7 mouse cellular contexts compared by ENCODE assay signal in the genomic region with DNA sequence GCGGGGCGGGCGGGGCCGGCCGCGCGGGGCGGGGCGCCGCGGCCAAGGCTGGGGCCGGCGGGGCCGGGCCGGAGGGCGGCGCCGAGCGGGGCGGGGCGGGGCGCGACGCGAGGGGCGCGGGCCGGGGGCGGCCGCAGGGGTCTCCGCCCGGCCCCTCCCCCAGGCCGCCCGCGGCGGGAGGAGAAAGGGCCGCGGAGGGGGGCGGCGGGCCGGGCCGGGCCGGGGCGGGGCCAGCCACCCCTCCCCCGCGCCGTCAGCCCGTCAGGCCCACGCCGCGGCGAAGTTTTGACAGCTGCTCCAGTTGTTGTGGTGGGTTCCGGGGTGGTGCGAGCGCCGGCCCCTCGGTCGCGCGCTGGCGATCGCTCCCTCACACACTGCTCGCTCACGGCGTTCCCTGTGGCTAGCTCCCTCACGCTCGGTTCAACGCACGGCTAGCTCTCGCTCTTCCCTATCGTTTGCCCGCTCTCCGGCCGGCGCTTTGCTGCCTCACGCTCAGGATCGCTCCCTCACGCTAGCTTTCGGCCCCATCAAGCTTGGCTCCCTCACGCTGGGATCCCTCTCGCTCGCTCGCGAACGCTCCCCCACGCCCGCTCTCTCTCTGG. TPM values are rescaled to one million over a fixed set of nuclear protein-coding genes. Genes with fewer than 3 reads are reported as not detected.
DNase-seq lines count a peak whose midpoint lies in the region; ATAC-seq and TF ChIP-seq lines count a peak whose summit lies in the region.

No protein-coding gene starts in this region.

- H3K27me3 ChIP-seq in ES-Bruce4 (ENCODE audit: control insufficient read depth, insufficient read depth, low read length, poor library complexity, severe bottlenecking) = no peaks in the 10 kb centered on the region
- H3K27me3 ChIP-seq in limb, embryonic 10.5 days (ENCODE audit: low read depth, poor library complexity, severe bottlenecking) = 0 out of 2 replicates have a peak, but pooled peaks cover 6% of the 10 kb centered on the region
- peaks cover 12% of the 10 kb centered on the region for H3K27me3 ChIP-seq in midbrain, embryonic 10.5 days (ENCODE audit: low read depth, poor library complexity, severe bottlenecking)
- H3K27me3 ChIP-seq in stomach, embryonic 15.5 days (replicated peaks) = no peaks in the 10 kb centered on the region

- intact Hi-C loops in heart, postnatal 25 days (cut with DNase I) = loop anchor here (5.0 to 10.0 kb wide), 2 partner anchors 62 to 654 kb away; a partner anchor contains a TSS

- H3K9me3 ChIP-seq in ES-Bruce4 (replicated peaks; ENCODE audit: control insufficient read depth, insufficient read depth, low read length, poor library complexity, severe bottlenecking) = no peaks in the 10 kb centered on the region
- no peaks in the 10 kb centered on the region for H3K9me3 ChIP-seq in limb, embryonic 10.5 days (replicated peaks)
- no peaks in the 10 kb centered on the region for H3K9me3 ChIP-seq in midbrain, embryonic 10.5 days (replicated peaks)
- no peaks in the 10 kb centered on the region for H3K9me3 ChIP-seq in stomach, embryonic 15.5 days

- DNase-seq in adipocyte (ENCODE audit: low spot score) = peak; percentile 81
- DNase-seq in heart, postnatal 25 days (ENCODE audit: low spot score) = peak; percentile 71
- peak; percentile 83 for DNase-seq in limb, embryonic 10.5 days (ENCODE audit: low spot score)
- DNase-seq in midbrain, embryonic 10.5 days (ENCODE audit: low spot score) = peak; percentile 82

- H3K4me3 ChIP-seq in ES-Bruce4 (ENCODE audit: low read depth, low read length) = peak overlapping the region; percentile 88
- peak overlapping the region; percentile 85 for H3K4me3 ChIP-seq in limb, embryonic 10.5 days
- H3K4me3 ChIP-seq in midbrain, embryonic 10.5 days = peak overlapping the region; percentile 79
- peak overlapping the region; percentile 94 for H3K4me3 ChIP-seq in stomach, embryonic 15.5 days (replicated peaks)

- H3K4me1 ChIP-seq in ES-Bruce4 (ENCODE audit: control insufficient read depth, insufficient read depth, low read length) = no peaks in the 10 kb centered on the region
- H3K4me1 ChIP-seq in limb, embryonic 10.5 days = peaks cover 15% of the 10 kb centered on the region
- peaks cover 18% of the 10 kb centered on the region for H3K4me1 ChIP-seq in midbrain, embryonic 10.5 days
- H3K4me1 ChIP-seq in stomach, embryonic 15.5 days = 0 out of 2 replicates have a peak, but pooled peaks cover 2% of the 10 kb centered on the region

- no peak for TF ChIP-seq POLR2A in ES-Bruce4 (IDR thresholded peaks at IDR 0.05; ENCODE audit: insufficient read depth, low read length)

- H3K9ac ChIP-seq in ES-Bruce4 (ENCODE audit: low read depth, poor library complexity, severe bottlenecking) = peak overlapping the region; percentile 97
- H3K9ac ChIP-seq in stomach, embryonic 15.5 days = peak overlapping the region; percentile 85

- WGBS in limb, embryonic 10.5 days = 6% methylated on average over 79 of the region's 87 CpGs
- WGBS in midbrain, embryonic 10.5 days = 3% methylated on average over 49 of the region's 87 CpGs
- WGBS in stomach, embryonic 15.5 days = under 1% methylated on average over 43 of the region's 87 CpGs

- TF ChIP-seq CTCF in ES-Bruce4 (IDR thresholded peaks at IDR 0.05; ENCODE audit: low read depth, low read length) = no peak

- peak overlapping the region; percentile 76 for H3K27ac ChIP-seq in ES-Bruce4 (ENCODE audit: insufficient read depth, low read length)
- peak overlapping the region; percentile 97 for H3K27ac ChIP-seq in limb, embryonic 10.5 days
- H3K27ac ChIP-seq in midbrain, embryonic 10.5 days (replicated peaks) = peak overlapping the region; percentile 98
- H3K27ac ChIP-seq in stomach, embryonic 15.5 days = peak overlapping the region; percentile 100

- 0 out of 2 replicates have a peak, but pooled peaks have one; percentile 26 for TF ChIP-seq EP300 in ES-Bruce4 (IDR thresholded peaks at IDR 0.05; ENCODE audit: insufficient read depth, low read depth, low read length)

- H3K36me3 ChIP-seq in ES-Bruce4 (ENCODE audit: control insufficient read depth, insufficient read depth, low read length, poor library complexity, severe bottlenecking) = no peaks in the 10 kb centered on the region
- no peaks in the 10 kb centered on the region for H3K36me3 ChIP-seq in limb, embryonic 10.5 days
- no peaks in the 10 kb centered on the region for H3K36me3 ChIP-seq in midbrain, embryonic 10.5 days
- no peaks in the 10 kb centered on the region for H3K36me3 ChIP-seq in stomach, embryonic 15.5 days

- peak overlapping the region; percentile 75 for H3K4me2 ChIP-seq in stomach, embryonic 15.5 days

- peak; percentile 41 for ATAC-seq in erythroid progenitor cell, adult 5-6 weeks (replicated peaks; ENCODE audit: low FRiP score, poor library complexity, severe bottlenecking)
- ATAC-seq in stomach, embryonic 15.5 days (ENCODE audit: insufficient read depth, low FRiP score, low read depth) = peak; percentile 81

RNA-seq across cellular contexts. Expression of a gene that starts 0.3 kb away (rescaled TPM):
- 24.4 and 27.1 TPM in 2 replicates for polyA plus RNA-seq in ES-Bruce4 (2011; ENCODE audit: insufficient read depth, insufficient read length, low read depth, missing spikeins)
- total RNA-seq in erythroid progenitor cell, adult 5-6 weeks (2015; ENCODE audit: low replicate concordance) = 133 and 153 TPM in 2 replicates
- 153 and 179 TPM in 2 replicates for total RNA-seq in erythroid progenitor cell, adult 5-6 weeks (2017; ENCODE audit: low replicate concordance)
- total RNA-seq in heart, postnatal 25 days (2021) = 10 to 100 TPM; 38.4 to 45.5 TPM
- polyA plus RNA-seq in limb, embryonic 10.5 days (2016; fragmentation: Nextera tagmentation; extraction: Ambion mirVana) = 9.5 and 10.6 TPM in 2 replicates
- 10.5 and 13.2 TPM in 2 replicates for polyA plus RNA-seq in midbrain, embryonic 10.5 days (2016; fragmentation: Nextera tagmentation; extraction: Ambion mirVana)
- 13.4 and 14.2 TPM in 2 replicates for polyA plus RNA-seq in stomach, embryonic 15.5 days (2015; fragmentation: Nextera tagmentation; extraction: Ambion mirVana)

RNA-seq across cellular contexts. Expression of a gene that starts 16.9 kb away (rescaled TPM):
- polyA plus RNA-seq in ES-Bruce4 (2011; ENCODE audit: insufficient read depth, insufficient read length, low read depth, missing spikeins) = not detected in 2 replicates
- total RNA-seq in erythroid progenitor cell, adult 5-6 weeks (2015; ENCODE audit: low replicate concordance) = not detected in 2 replicates
- total RNA-seq in erythroid progenitor cell, adult 5-6 weeks (2017; ENCODE audit: low replicate concordance) = not detected in 2 replicates
- total RNA-seq in heart, postnatal 25 days (2021) = under 1 TPM in 1 of 2 experiments, not detected in 1; 0.16 TPM
- not detected in 2 replicates for polyA plus RNA-seq in limb, embryonic 10.5 days (2016; fragmentation: Nextera tagmentation; extraction: Ambion mirVana)
- polyA plus RNA-seq in midbrain, embryonic 10.5 days (2016; fragmentation: Nextera tagmentation; extraction: Ambion mirVana) = 0.09 TPM in 1 of 2 replicates, not detected in the other
- polyA plus RNA-seq in stomach, embryonic 15.5 days (2015; fragmentation: Nextera tagmentation; extraction: Ambion mirVana) = 0.09 TPM in 1 of 2 replicates, not detected in the other

Comparison
In these comparisons a context has a peak if more than half of its experiments do, and no peak if none do; other contexts are left out.
1. Peak in every context shown above with its lines: DNase-seq, ATAC-seq, H3K4me3 ChIP-seq and H3K27ac ChIP-seq.